Mouse (Mus musculus): ENCODE measurements at regions not wholly inside any gene's neighbourhood (a gene's known extent, or its start where the extent isn't known, plus 50 kb on each side); places are given as distances from the start of the nearest gene placed in this dataset.

DNA sequence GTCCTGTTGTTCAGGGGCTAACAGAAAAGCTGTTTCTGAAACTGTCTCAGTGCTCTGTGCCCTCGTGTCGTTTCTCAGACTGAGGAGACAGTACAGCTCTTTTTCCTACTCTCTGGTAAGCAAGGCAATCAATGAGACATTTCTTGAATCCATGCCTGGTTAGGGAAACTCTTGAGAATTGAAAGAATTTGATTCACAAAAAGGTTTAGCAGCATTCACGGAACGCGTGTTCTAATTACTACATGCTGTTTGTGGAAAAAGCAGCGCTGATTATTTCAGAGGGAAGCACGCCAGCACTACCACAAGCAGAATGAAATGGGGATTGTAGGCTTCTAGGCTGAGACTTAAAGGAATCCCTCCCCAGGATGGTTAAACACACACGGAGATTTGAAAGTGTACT lies 112.5 kb upstream of the Adgrl2 start:
- TF ChIP-seq CTCF (conservative IDR thresholded peaks at IDR 0.05; ENCODE audit: low read length) (no peak), NANOG (IDR thresholded peaks at IDR 0.05; ENCODE audit: borderline replicate concordance, low read length) (no peak), POU5F1 (IDR thresholded peaks at IDR 0.05; ENCODE audit: borderline replicate concordance, low read length) (no peak)
